Mouse (Mus musculus) embryonic facial prominence, embryonic 10.5 days (tissue): ENCODE data around the gene Slc24a2. TPM values are rescaled to one million over a fixed set of nuclear protein-coding genes. Genes with fewer than 3 reads are reported as not detected.

Experiments
- DNase-seq: peaks from one replicate; pipeline ENCODE4 v3.0.0-alpha.2; 2017; ENCODE audit warnings: low spot score
- H3K27ac ChIP-seq: fragments of 300-500 bp; sonication (generic); replicated peaks from 2 replicates; pipeline ENCODE4 v1.5.1; 2016; ENCODE audit warnings: mild to moderate bottlenecking
- H3K27me3 ChIP-seq: fragments of 300-500 bp; sonication (generic); replicated peaks from 2 replicates; pipeline ENCODE4 v1.6.1; 2016; ENCODE audit warnings: low read depth, mild to moderate bottlenecking; ENCODE audit not compliant: poor library complexity, severe bottlenecking
- H3K36me3 ChIP-seq: fragments of 300-500 bp; sonication (generic); replicated peaks from 2 replicates; pipeline ENCODE4 v1.6.1; 2016; ENCODE audit warnings: mild to moderate bottlenecking, moderate library complexity
- H3K4me1 ChIP-seq: fragments of 300-500 bp; sonication (generic); 2 replicates; pipeline ENCODE4 v1.6.1; 2016
- H3K4me3 ChIP-seq: fragments of 300-500 bp; sonication (generic); 2 replicates; pipeline ENCODE4 v1.5.1; 2016; ENCODE audit warnings: mild to moderate bottlenecking, moderate library complexity
- H3K9me3 ChIP-seq: fragments of 300-500 bp; sonication (generic); 2 replicates; pipeline ENCODE4 v1.6.1; 2016; ENCODE audit warnings: mild to moderate bottlenecking
- WGBS: fragments of 180-500 bp; shearing (Covaris S2); methylation state at CpG from one replicate; pipeline ENCODE4 v1.1.7; 2016; 5-methylcytosine and 5-hydroxymethylcytosine counted together
- polyA plus RNA-seq: library from polyadenylated mRNA; unstranded; fragments of >200 nt; fragmentation: Nextera tagmentation; extraction: Ambion mirVana; gene quantifications from 2 replicates; pipeline ENCODE4 v1.2.1, GENCODE M21; 2016

The Slc24a2 gene
- polyA plus RNA-seq, 1 experiment from 2014 or later = 0.32 TPM

- H3K4me3 ChIP-seq = no peak overlapping the region
- WGBS = 87% methylated on average over 2 of the region's 2 CpGs
- no peaks in the 10 kb centered on the region for H3K9me3 ChIP-seq
- DNase-seq = no peak
- H3K36me3 ChIP-seq = no peaks in the 10 kb centered on the region
- H3K27me3 ChIP-seq = no peaks in the 10 kb centered on the region
- no peak overlapping the region for H3K27ac ChIP-seq
- H3K4me1 ChIP-seq = peaks cover 3% of the 10 kb centered on the region; the same call in 1 of the 2 replicates
These were observed 199.2 kb downstream of the Slc24a2 start for GRCm38 (mm10) chr4:87031076-87031475.

- WGBS = 73% methylated on average over 14 of the region's 14 CpGs
- H3K27ac ChIP-seq = no peak overlapping the region
- H3K36me3 ChIP-seq = no peaks in the 10 kb centered on the region
- H3K9me3 ChIP-seq = no peaks in the 10 kb centered on the region
- H3K4me1 ChIP-seq = peaks cover 3% of the 10 kb centered on the region; the same call in 1 of the 2 replicates
- no peak overlapping the region for H3K4me3 ChIP-seq
- DNase-seq = no peak
- H3K27me3 ChIP-seq = no peaks in the 10 kb centered on the region
These were observed 203.7 kb downstream of the Slc24a2 start for GRCm38 (mm10) chr4:87026311-87027151.

GRCm38 (mm10) chr4:87024556-87024955 is 205.7 kb downstream of the Slc24a2 start:
- H3K36me3 ChIP-seq = no peaks in the 10 kb centered on the region
- WGBS = 85% methylated on average over 8 of the region's 8 CpGs
- H3K27me3 ChIP-seq = no peaks in the 10 kb centered on the region
- DNase-seq = no peak
- no peak overlapping the region for H3K4me3 ChIP-seq
- H3K9me3 ChIP-seq = no peaks in the 10 kb centered on the region
- no peak overlapping the region for H3K27ac ChIP-seq
- peaks cover 3% of the 10 kb centered on the region; the same call in 1 of the 2 replicates for H3K4me1 ChIP-seq

DNA sequence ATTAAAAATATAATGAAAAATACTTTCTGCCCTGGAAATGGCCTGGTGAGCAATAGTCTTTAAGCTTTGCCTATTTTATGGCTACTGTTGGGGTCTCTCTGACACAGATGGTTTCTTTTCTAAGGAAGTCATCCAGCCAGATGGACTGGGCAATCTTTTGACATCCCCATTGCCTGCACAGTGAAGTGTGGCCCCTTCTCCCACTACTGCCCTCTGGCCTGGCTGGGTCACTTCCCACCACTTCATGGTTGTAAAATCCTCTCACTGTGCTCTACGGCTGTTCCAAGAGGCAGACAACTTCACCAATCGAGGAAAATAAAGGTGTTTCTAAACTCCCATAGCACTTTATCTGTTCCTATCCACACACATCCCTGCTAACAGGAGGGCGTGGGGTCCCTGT is 208.7 kb downstream of the Slc24a2 start:
- Histone ChIP-seq H3K36me3 (no peaks in the 10 kb centered on the region), H3K27me3 (no peaks in the 10 kb centered on the region), H3K4me3 (no peak overlapping the region), H3K4me1 (no peaks in the 10 kb centered on the region; the same call in 1 of the 2 replicates), H3K9me3 (no peaks in the 10 kb centered on the region), H3K27ac (no peak overlapping the region)
- 70% methylated on average over 3 of the region's 3 CpGs for WGBS
- DNase-seq = no peak

GRCm38 (mm10) chr4:87019486-87020105 is 210.7 kb downstream of the Slc24a2 start:
- WGBS = 60% methylated on average over 13 of the region's 13 CpGs
- Histone ChIP-seq H3K4me3 (no peak overlapping the region), H3K27ac (no peak overlapping the region), H3K4me1 (no peaks in the 10 kb centered on the region; the same call in 1 of the 2 replicates), H3K9me3 (no peaks in the 10 kb centered on the region), H3K27me3 (no peaks in the 10 kb centered on the region), H3K36me3 (no peaks in the 10 kb centered on the region)
- DNase-seq = no peak

DNA sequence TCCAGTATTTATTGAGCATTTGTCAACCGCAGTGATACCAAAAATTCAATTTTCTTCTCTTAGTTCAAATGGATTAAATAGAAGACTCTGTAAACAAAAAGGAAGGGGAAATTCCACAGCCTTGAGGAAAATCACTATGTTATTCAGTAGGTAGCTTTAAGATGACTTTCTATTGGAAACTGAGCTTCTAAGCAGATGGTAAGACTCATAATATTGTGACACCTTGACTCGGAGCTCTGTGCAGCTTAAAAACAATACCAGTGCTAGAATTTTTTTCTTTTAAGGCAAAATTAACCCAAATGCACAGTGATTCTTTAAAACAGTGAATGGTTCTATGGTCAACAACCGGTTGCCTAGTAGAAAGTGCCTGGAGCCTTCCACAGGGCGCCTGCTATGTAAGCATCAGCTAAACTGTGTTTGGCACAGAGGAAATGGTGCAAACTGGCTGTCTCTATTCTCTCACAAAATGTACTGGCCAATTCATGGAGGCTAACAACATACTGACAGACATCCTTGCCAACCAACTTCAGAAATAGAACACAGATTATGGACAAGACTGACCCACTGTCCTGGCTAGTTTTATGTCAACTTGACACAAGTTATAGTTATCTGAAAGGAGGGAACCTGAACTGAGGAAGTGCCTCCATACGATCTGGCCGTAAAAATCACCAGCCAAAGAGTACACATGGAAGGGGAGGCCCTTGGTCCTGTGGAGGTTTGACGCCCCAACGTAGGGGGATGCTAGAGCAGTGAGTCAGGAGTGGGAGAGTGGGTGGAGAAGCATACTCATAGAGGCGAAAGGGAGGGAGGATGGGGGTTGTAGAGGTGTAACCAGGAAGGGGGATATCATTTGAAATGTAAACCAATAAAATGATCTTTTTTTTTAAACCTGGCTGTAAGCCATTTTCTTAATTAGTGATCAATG is 211.9 kb downstream of the Slc24a2 start:
- DNase-seq = no peak
- Histone ChIP-seq H3K4me1 (no peaks in the 10 kb centered on the region; the same call in 1 of the 2 replicates), H3K9me3 (no peaks in the 10 kb centered on the region), H3K27me3 (no peaks in the 10 kb centered on the region), H3K4me3 (no peak overlapping the region), H3K27ac (no peak overlapping the region), H3K36me3 (no peaks in the 10 kb centered on the region)
- 89% methylated on average over 9 of the region's 9 CpGs for WGBS

GRCm38 (mm10) chr4:87017464-87017863 is 212.8 kb downstream of the Slc24a2 start:
- DNase-seq = no peak
- H3K36me3 ChIP-seq = no peaks in the 10 kb centered on the region
- no peaks in the 10 kb centered on the region for H3K9me3 ChIP-seq
- 85% methylated on average over 3 of the region's 3 CpGs for WGBS
- H3K27me3 ChIP-seq = no peaks in the 10 kb centered on the region
- H3K4me3 ChIP-seq = no peak overlapping the region
- H3K4me1 ChIP-seq = peaks cover 3% of the 10 kb centered on the region; the same call in 1 of the 2 replicates
- no peak overlapping the region for H3K27ac ChIP-seq

- Histone ChIP-seq H3K36me3 (no peaks in the 10 kb centered on the region), H3K4me1 (peaks cover 6% of the 10 kb centered on the region; the same call in 1 of the 2 replicates), H3K27ac (no peak overlapping the region), H3K9me3 (no peaks in the 10 kb centered on the region), H3K27me3 (no peaks in the 10 kb centered on the region), H3K4me3 (no peak overlapping the region)
- DNase-seq = no peak
- 86% methylated on average over 4 of the region's 4 CpGs for WGBS
These were observed 214.5 kb downstream of the Slc24a2 start for GRCm38 (mm10) chr4:87015746-87016145.

DNA sequence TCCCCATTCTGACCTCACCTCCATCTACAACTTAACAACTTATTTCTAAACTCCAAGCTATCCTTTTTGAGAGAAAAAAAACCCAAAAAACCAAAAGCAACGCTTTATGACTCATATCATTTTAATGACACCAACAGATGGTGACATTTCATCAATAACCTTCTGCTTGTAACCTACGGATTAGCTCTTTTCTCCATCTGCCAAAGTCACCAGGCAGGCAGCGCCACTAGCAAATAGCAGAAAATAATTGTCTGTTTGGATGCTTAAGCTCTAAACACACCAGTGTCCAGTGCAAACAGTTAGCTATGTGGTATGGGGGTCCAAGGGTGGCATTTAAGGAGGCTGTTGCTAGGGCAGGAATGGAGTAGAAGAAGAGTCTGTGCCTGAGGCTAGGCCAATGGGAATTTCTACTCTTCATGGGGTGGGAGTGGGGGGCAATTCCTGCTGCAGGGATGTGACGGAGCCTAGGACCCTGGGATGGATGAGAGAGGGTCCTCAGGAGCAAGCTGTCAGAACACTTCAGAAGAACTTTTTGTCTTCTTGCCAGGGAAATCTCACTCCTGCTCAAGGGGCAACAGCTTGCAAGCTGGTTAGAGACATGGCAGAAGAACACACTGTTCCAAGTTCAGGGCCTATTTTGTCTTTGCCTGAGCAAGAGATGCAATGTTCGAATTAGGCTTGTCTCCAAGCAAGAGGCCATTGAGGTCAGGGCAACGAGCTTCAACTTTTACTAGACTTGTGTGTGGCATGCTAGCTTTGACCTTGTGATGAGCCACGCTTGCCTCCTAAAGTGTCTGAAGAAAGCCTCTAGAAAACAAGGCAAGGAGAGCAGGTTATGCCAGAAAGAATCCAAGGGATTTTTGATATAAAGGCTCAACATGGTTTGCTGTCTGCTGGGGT is 216.3 kb downstream of the Slc24a2 start:
- no peak for DNase-seq
- Histone ChIP-seq H3K27ac (no peak overlapping the region), H3K4me3 (no peak overlapping the region), H3K4me1 (peaks cover 12% of the 10 kb centered on the region), H3K9me3 (no peaks in the 10 kb centered on the region), H3K36me3 (no peaks in the 10 kb centered on the region), H3K27me3 (no peaks in the 10 kb centered on the region)
- WGBS = 87% methylated on average over 7 of the region's 7 CpGs

DNA sequence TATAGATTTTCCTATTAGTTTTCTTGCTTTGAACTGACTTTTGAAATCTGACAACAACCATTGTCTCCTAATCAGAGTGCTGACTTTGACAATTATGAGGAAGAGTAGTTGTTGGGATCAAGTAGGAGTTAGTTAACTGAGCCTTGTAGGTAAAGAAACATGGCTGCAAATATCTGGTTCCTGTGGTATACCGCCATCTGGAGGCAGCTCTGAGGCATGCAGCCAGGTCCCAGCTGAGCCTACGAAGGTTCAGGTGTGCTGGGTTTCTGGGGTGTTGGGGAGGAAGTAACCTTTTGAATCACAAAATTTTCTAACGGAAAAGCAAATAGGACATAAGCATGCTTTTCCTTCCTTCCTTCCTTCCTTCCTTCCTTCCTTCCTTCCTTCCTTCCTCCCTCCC is 237.8 kb downstream of the Slc24a2 start:
- H3K4me3 ChIP-seq = no peak overlapping the region
- H3K27me3 ChIP-seq = no peaks in the 10 kb centered on the region
- WGBS = 52% methylated on average over 3 of the region's 3 CpGs
- H3K9me3 ChIP-seq = no peaks in the 10 kb centered on the region
- no peaks in the 10 kb centered on the region for H3K36me3 ChIP-seq
- no peak for DNase-seq
- H3K4me1 ChIP-seq = peaks cover 15% of the 10 kb centered on the region
- no peak overlapping the region for H3K27ac ChIP-seq

- H3K4me1 ChIP-seq = peaks cover 15% of the 10 kb centered on the region
- DNase-seq = no peak
- 79% methylated on average over 6 of the region's 6 CpGs for WGBS
- no peaks in the 10 kb centered on the region for H3K27me3 ChIP-seq
- no peak overlapping the region for H3K4me3 ChIP-seq
- no peak overlapping the region for H3K27ac ChIP-seq
- H3K36me3 ChIP-seq = no peaks in the 10 kb centered on the region
- H3K9me3 ChIP-seq = no peaks in the 10 kb centered on the region
These were observed 241.0 kb downstream of the Slc24a2 start for GRCm38 (mm10) chr4:86989301-86989700.
